Mouse (Mus musculus): Measurements from ENCODE around the gene Pigx. TPM values are rescaled to one million over a fixed set of nuclear protein-coding genes. Genes with fewer than 3 reads are reported as not detected.
A peak's percentile ranks its signal among the peaks of the same experiment; 100 is the strongest.
"Not testable (repeated sequence)": the region's sequence is repeated elsewhere in the genome, so short reads cannot be mapped to it uniquely, and the experiment has no call there.

Pigx gene
- polyA plus RNA-seq, 1 experiment from 2014 or later: 125 TPM

DNA sequence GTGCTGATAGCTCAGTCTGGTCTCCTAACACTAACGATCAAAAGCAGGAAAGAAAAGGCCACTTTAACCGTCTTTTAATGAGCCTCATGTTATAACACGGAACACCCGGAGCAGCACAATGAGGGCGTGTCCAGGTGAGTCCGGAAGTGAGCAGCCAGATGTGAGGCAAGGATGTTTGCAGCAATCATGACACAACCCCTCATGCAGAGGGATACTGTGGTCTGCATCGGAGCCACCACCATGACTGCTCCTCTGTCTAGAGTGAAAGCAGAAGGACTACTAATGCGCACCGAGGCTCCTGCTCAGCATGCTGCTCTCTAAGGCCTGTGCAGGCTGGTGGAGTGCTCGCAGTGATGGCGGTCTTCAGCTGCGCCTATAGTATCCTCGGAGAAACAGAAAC, 2.8 kb upstream of the Pigx start:
- Histone ChIP-seq H3K9ac (replicated peaks; ENCODE audit: low read length) (no peak overlapping the region), H3K36me3 (ENCODE audit: control insufficient read depth, insufficient read depth, low read length) (peaks cover 39% of the 10 kb centered on the region), H3K4me2 (ENCODE audit: low read length) (no peak overlapping the region), H3K9me3 (ENCODE audit: control insufficient read depth, low read length) (no peaks in the 10 kb centered on the region), H3K27ac (replicated peaks; ENCODE audit: low read depth, low read length) (no peak overlapping the region), H3K27me3 (ENCODE audit: control insufficient read depth, insufficient read depth, low read length) (no peaks in the 10 kb centered on the region), H3K4me1 (ENCODE audit: control insufficient read depth, insufficient read depth, low read length) (peaks cover 14% of the 10 kb centered on the region), H3K4me3 (replicated peaks; ENCODE audit: low read depth, low read length) (no peak overlapping the region)
- DNase-seq (no peak), ATAC-seq (ENCODE audit: low FRiP score, low TSS enrichment) (no peak)
- 93% methylated on average over 13 of the region's 13 CpGs for WGBS

DNA sequence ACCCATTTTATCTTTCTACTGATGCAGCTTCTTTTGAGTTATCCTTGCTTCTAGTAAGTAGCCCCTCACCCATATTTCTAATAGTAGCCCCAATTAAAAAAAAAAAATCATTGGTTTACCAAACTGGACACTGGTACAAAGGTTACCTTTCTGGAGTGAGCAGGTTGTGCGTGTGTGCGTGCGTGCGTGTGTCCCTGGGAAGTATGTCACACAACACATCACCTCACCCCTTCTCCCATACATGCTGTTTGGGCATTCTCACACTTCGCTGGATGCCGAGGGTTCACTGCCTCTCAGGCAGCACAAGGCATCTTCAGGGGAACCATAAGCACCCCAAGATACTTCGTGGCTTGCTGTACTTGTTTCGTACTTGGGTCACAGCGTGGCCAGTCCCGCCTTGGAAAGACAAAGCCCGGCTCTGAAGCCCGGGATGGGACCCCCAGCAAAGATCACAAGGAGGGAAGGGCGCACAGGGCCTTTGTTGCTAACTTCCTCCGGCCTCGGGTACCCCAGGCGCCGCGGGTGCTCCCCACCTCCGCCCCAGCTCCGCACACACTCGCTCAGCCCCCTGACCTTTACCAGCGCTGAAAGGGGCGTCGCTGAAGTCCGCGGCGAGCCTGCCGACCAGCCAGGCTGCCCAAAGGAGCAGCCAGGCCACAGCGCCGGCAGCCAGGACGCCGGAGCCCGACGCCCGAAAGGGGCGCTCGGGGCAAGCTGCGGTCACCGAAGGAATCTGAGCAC, 473 bp downstream of the Pigx start:
- H3K4me1 ChIP-seq (ENCODE audit: control insufficient read depth, insufficient read depth, low read length): peaks cover 14% of the 10 kb centered on the region
- H3K27ac ChIP-seq (replicated peaks; ENCODE audit: low read depth, low read length): peak overlapping the region; percentile 80
- ATAC-seq (ENCODE audit: low FRiP score, low TSS enrichment) (peak; percentile 80), DNase-seq (no peak)
- H3K9ac ChIP-seq (replicated peaks; ENCODE audit: low read length): peak overlapping the region; percentile 84
- peaks cover 27% of the 10 kb centered on the region for H3K36me3 ChIP-seq (ENCODE audit: control insufficient read depth, insufficient read depth, low read length)
- no peaks in the 10 kb centered on the region for H3K9me3 ChIP-seq (ENCODE audit: control insufficient read depth, low read length)
- peak overlapping the region; percentile 80 for H3K4me2 ChIP-seq (ENCODE audit: low read length)
- WGBS: under 1% methylated on average over 39 of the region's 39 CpGs
- H3K27me3 ChIP-seq (ENCODE audit: control insufficient read depth, insufficient read depth, low read length): no peaks in the 10 kb centered on the region
- H3K4me3 ChIP-seq (replicated peaks; ENCODE audit: low read depth, low read length): peak overlapping the region; percentile 98

GRCm38 (mm10) chr16:32097757-32098156, 1.8 kb downstream of the Pigx start:
- DNase-seq; H3K4me2 ChIP-seq (ENCODE audit: low read length); H3K27me3 ChIP-seq (ENCODE audit: control insufficient read depth, insufficient read depth, low read length); H3K27ac ChIP-seq (replicated peaks; ENCODE audit: low read depth, low read length); ATAC-seq (ENCODE audit: low FRiP score, low TSS enrichment); H3K9me3 ChIP-seq (ENCODE audit: control insufficient read depth, low read length); H3K4me3 ChIP-seq (replicated peaks; ENCODE audit: low read depth, low read length); H3K9ac ChIP-seq (replicated peaks; ENCODE audit: low read length): not testable (repeated sequence)
- WGBS: 93% methylated on average over 2 of the region's 2 CpGs
- H3K4me1 ChIP-seq (ENCODE audit: control insufficient read depth, insufficient read depth, low read length): peaks cover 14% of the 10 kb centered on the region
- H3K36me3 ChIP-seq (ENCODE audit: control insufficient read depth, insufficient read depth, low read length): peaks cover 14% of the 10 kb centered on the region

GRCm38 (mm10) chr16:32091466-32091865, 8.1 kb downstream of the Pigx start:
- Histone ChIP-seq H3K4me1 (ENCODE audit: control insufficient read depth, insufficient read depth, low read length) (no peaks in the 10 kb centered on the region), H3K4me3 (replicated peaks; ENCODE audit: low read depth, low read length) (no peak overlapping the region), H3K9me3 (ENCODE audit: control insufficient read depth, low read length) (no peaks in the 10 kb centered on the region), H3K9ac (replicated peaks; ENCODE audit: low read length) (no peak overlapping the region), H3K36me3 (ENCODE audit: control insufficient read depth, insufficient read depth, low read length) (peaks cover 63% of the 10 kb centered on the region), H3K27me3 (ENCODE audit: control insufficient read depth, insufficient read depth, low read length) (no peaks in the 10 kb centered on the region), H3K27ac (replicated peaks; ENCODE audit: low read depth, low read length) (no peak overlapping the region), H3K4me2 (ENCODE audit: low read length) (no peak overlapping the region)
- WGBS: 97% methylated on average over 7 of the region's 7 CpGs
- no peak for ATAC-seq (ENCODE audit: low FRiP score, low TSS enrichment)
- DNase-seq: no peak

- 94% methylated on average over 17 of the region's 17 CpGs for WGBS
- Histone ChIP-seq H3K36me3 (ENCODE audit: control insufficient read depth, insufficient read depth, low read length) (peaks cover 86% of the 10 kb centered on the region), H3K27me3 (ENCODE audit: control insufficient read depth, insufficient read depth, low read length) (no peaks in the 10 kb centered on the region), H3K9ac (replicated peaks; ENCODE audit: low read length) (no peak overlapping the region), H3K4me1 (ENCODE audit: control insufficient read depth, insufficient read depth, low read length) (no peaks in the 10 kb centered on the region), H3K4me3 (replicated peaks; ENCODE audit: low read depth, low read length) (no peak overlapping the region), H3K27ac (replicated peaks; ENCODE audit: low read depth, low read length) (no peak overlapping the region), H3K4me2 (ENCODE audit: low read length) (no peak overlapping the region), H3K9me3 (ENCODE audit: control insufficient read depth, low read length) (no peaks in the 10 kb centered on the region)
- DNase-seq (no peak), ATAC-seq (ENCODE audit: low FRiP score, low TSS enrichment) (no peak)
Measured at GRCm38 (mm10) chr16:32087629-32088443, 11.7 kb downstream of the Pigx start.

DNA sequence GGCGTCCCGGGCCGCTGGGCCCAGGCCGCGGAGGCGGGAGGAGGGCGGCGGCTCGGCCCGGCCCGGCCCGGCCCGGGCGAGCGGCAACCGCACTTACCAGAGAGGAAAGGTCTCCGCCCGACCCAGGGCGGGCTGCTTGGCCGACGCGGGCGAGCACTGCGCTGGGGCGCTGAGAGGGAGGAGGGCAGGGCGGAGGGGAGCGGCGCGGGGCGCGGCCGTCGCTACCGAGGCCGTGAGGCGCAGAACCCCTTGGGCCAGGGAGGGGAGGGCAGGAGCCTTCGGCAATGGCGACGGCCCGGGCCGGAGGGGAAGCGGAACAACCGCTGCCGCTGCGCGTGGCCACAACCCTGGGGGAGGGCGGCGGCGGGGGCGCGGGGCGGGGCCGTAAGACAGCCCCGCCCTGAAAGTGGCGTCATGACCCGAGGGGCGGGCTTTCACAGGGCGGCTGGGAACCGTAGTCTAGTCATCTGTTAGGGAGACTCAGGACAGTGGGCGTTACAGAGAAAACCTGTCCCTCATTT, 20.5 kb downstream of the Pigx start, which contains the start of gene Pak2:
Gene Pak2, minus strand, starts transcription at position 352 of the 521 bp plus-strand sequence.
- Histone ChIP-seq H3K4me3 (replicated peaks; ENCODE audit: low read depth, low read length) (peak within 1 kb of the TSS; percentile 89), H3K4me1 (ENCODE audit: control insufficient read depth, insufficient read depth, low read length) (peaks cover 20% of the 10 kb centered on the region), H3K36me3 (ENCODE audit: control insufficient read depth, insufficient read depth, low read length) (peaks cover 9% of the 10 kb centered on the region), H3K9ac (replicated peaks; ENCODE audit: low read length) (peak within 1 kb of the TSS; percentile 97), H3K4me2 (ENCODE audit: low read length) (peak within 1 kb of the TSS; percentile 81), H3K27ac (replicated peaks; ENCODE audit: low read depth, low read length) (peak within 1 kb of the TSS; percentile 93), H3K9me3 (ENCODE audit: control insufficient read depth, low read length) (no peaks in the 10 kb centered on the region), H3K27me3 (ENCODE audit: control insufficient read depth, insufficient read depth, low read length) (no peaks in the 10 kb centered on the region)
- DNase-seq (peak; percentile 95), ATAC-seq (ENCODE audit: low FRiP score, low TSS enrichment) (peak; percentile 99)
- WGBS: under 1% methylated on average over 56 of the region's 60 CpGs

DNA sequence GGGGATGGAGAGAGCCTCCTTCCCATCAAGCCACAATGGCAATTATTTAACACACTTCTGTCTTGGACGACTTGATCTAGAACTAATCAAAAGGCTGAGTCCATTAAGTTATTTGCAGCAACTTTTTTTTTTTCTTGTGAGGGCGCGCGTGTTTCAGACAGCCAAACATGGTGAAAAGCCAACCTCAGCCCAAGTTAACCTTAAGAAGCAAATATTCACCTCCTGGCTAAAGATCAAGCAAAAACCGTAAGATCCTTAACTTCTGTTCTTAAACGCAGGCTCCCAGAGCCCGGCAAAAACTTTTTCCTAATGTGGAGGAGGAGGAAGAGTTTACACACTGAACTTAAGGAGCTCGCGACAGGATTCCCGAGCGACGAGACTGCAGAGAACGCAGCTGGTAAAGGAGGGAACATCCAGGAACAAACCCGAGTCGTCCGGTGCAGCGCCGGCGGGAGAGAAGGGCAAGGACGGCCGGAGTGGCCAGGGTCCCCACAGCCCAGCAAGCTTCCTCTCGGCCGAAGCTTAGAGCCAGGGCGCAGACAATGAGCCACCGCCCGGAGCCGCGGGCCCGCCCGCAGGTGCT, 21.0 kb downstream of the Pigx start:
- Histone ChIP-seq H3K27ac (replicated peaks; ENCODE audit: low read depth, low read length) (peak overlapping the region; percentile 93), H3K4me1 (ENCODE audit: control insufficient read depth, insufficient read depth, low read length) (peaks cover 20% of the 10 kb centered on the region), H3K9ac (replicated peaks; ENCODE audit: low read length) (peak overlapping the region; percentile 97), H3K36me3 (ENCODE audit: control insufficient read depth, insufficient read depth, low read length) (peaks cover 6% of the 10 kb centered on the region; the same call in 1 of the 2 replicates), H3K9me3 (ENCODE audit: control insufficient read depth, low read length) (no peaks in the 10 kb centered on the region), H3K4me3 (replicated peaks; ENCODE audit: low read depth, low read length) (peak overlapping the region; percentile 89), H3K27me3 (ENCODE audit: control insufficient read depth, insufficient read depth, low read length) (no peaks in the 10 kb centered on the region), H3K4me2 (ENCODE audit: low read length) (peak overlapping the region; percentile 81)
- ATAC-seq (ENCODE audit: low FRiP score, low TSS enrichment) (no peak), DNase-seq (peak; percentile 67)
- under 1% methylated on average over 30 of the region's 30 CpGs for WGBS

DNA sequence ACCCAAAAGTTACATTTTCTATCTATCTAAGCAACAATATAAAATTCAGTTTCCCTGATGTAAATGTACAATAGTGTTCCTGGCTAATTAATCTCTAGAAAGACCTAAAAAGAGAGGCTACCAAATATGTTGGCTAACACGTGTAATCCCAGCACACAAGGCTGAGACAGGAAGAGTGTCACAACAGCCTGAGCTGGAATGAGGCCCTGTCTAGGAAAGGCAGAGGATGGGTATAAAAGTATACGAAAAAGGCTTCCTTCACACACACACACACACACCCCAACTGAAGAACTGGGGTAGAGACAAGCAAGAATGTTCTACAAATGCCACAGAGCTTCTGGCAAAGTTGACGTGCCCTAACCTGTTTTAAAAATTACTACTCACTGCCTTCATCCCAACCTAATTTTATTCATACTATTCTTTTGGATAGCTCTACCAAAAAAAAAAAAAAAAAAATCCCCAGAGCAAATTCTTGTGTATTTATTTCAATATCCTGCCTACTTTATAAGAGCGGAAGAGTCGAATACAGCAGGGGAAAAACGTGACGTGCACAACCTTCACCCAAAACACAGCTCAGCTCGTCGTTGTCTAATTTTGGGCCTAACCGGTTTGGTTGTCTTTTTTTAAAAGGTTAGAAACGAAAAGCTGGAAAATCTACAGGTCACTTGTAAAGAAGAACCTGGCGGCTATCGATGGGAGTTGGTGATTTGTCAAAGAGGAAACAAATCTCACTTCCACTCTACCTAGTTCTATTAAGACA, 21.7 kb downstream of the Pigx start:
- Histone ChIP-seq H3K4me2 (ENCODE audit: low read length) (peak overlapping the region; percentile 81), H3K36me3 (ENCODE audit: control insufficient read depth, insufficient read depth, low read length) (0 out of 2 replicates have a peak, but pooled peaks cover 3% of the 10 kb centered on the region), H3K9ac (replicated peaks; ENCODE audit: low read length) (peak overlapping the region; percentile 97), H3K27ac (replicated peaks; ENCODE audit: low read depth, low read length) (no peak overlapping the region), H3K4me3 (replicated peaks; ENCODE audit: low read depth, low read length) (peak overlapping the region; percentile 89), H3K9me3 (ENCODE audit: control insufficient read depth, low read length) (no peaks in the 10 kb centered on the region), H3K4me1 (ENCODE audit: control insufficient read depth, insufficient read depth, low read length) (peaks cover 20% of the 10 kb centered on the region), H3K27me3 (ENCODE audit: control insufficient read depth, insufficient read depth, low read length) (no peaks in the 10 kb centered on the region)
- ATAC-seq (ENCODE audit: low FRiP score, low TSS enrichment) (no peak), DNase-seq (peak; percentile 8)
- 12% methylated on average over 13 of the region's 13 CpGs for WGBS
